Mouse (Mus musculus) kidney, adult 2 months (tissue): ENCODE measurements around the gene Lipc.

Experiments used
- CTCF ChIP-seq: fragments of 200-500 bp; conservative IDR thresholded peaks from 2 replicates; pipeline ENCODE4 v1.5.1; 2011; ENCODE audit warnings: low read depth, mild to moderate bottlenecking, control low read depth, low read length, moderate library complexity, mixed read lengths; ENCODE audit not compliant: insufficient read depth, insufficient read length
- POLR2A ChIP-seq: fragments of 200-500 bp; IDR thresholded peaks from one replicate; pipeline ENCODE4 v1.6.1; 2011; ENCODE audit warnings: low read depth, low read length, control low read depth

DNA sequence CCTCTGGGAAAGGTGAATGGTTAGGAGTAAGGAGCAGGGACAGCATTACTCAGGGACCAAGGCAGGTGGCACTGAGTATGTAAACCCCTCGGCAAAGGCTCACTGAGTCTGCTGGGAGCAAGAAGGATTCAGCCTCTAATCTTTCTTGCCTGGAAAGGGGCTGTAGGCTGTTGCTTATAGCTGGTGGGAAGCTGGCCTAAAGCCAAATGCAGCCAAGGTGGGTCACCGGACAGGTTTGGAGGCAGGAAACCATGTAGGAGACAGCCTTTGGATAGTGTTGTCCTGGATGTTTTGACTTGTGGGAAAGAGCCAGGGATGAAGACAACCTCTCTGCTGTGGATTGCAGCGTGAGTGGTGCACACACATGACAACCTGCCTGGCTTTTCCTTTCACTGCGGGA is 40.9 kb downstream of the Lipc start:
- TF ChIP-seq CTCF (no peak), POLR2A (no peak)
